Mouse (Mus musculus) G1E (cell line): ENCODE measurements around the gene Ccz1. TPM values are rescaled to one million over a fixed set of nuclear protein-coding genes. Genes with fewer than 3 reads are reported as not detected.

ENCODE experiments used
- ATAC-seq: 2 replicates; pipeline ENCODE4 v1.8.0; 2016; ENCODE audit warnings: mild to moderate bottlenecking; ENCODE audit not compliant: insufficient number of reproducible peaks, poor library complexity, low FRiP score, severe bottlenecking; ENCODE audit errors: extremely low read depth
- DNase-seq: peaks from one replicate; pipeline ENCODE4 v3.0.0; 2012; ENCODE audit warnings: low spot score
- H3K27me3 ChIP-seq: 2 replicates; pipeline ENCODE4 v1.6.1; 2012; ENCODE audit warnings: mild to moderate bottlenecking, low read length, inconsistent platforms; ENCODE audit not compliant: insufficient read depth
- H3K36me3 ChIP-seq: replicated peaks from 2 replicates; pipeline ENCODE3; 2012; ENCODE audit warnings: mild to moderate bottlenecking, inconsistent platforms
- H3K4me1 ChIP-seq: 2 replicates; pipeline ENCODE4 v1.6.1; 2012; ENCODE audit warnings: low read depth, low read length, inconsistent platforms, mixed read lengths; ENCODE audit not compliant: insufficient read depth
- H3K4me3 ChIP-seq: 2 replicates; pipeline ENCODE4 v1.5.1; 2012; ENCODE audit warnings: low read depth, mild to moderate bottlenecking, inconsistent platforms, low read length, moderate library complexity, mixed read lengths
- H3K9me3 ChIP-seq: replicated peaks from 2 replicates; pipeline ENCODE4 v1.6.1; 2012; ENCODE audit warnings: inconsistent platforms
- CTCF ChIP-seq: IDR thresholded peaks from 2 replicates; pipeline ENCODE4 v1.5.1; 2012; ENCODE audit warnings: low read depth, low read length, inconsistent platforms, mixed read lengths
- GATA1 ChIP-seq: IDR thresholded peaks from 2 replicates; pipeline ENCODE4 v1.6.1; 2012; ENCODE audit warnings: borderline replicate concordance, low read length, inconsistent platforms, mixed read lengths
- GATA2 ChIP-seq: IDR thresholded peaks from 2 replicates; pipeline ENCODE4 v1.6.1; 2012; ENCODE audit warnings: low read depth, low read length, inconsistent platforms, borderline replicate concordance
- POLR2AphosphoS5 ChIP-seq: IDR thresholded peaks from 2 replicates; pipeline ENCODE4 v1.6.1; 2012; ENCODE audit warnings: low read depth, low read length, inconsistent platforms; ENCODE audit not compliant: insufficient replicate concordance
- TAL1 ChIP-seq: conservative IDR thresholded peaks from 2 replicates; pipeline ENCODE4 v1.6.1; 2012; ENCODE audit warnings: low read depth, low read length, inconsistent platforms, mixed read lengths
- polyA plus RNA-seq: library from polyadenylated mRNA; stranded (reverse); fragments of >175 nt; gene quantifications from 2 replicates; pipeline ENCODE4 v1.2.3, GENCODE M21; 2012
- total RNA-seq, 2 experiments: library from RNA; stranded (forward) in 1 of 2; stranded (reverse) in 1 of 2; fragments of 200-1000 nt in 1 of 2; fragments of >200 nt in 1 of 2; fragmentation: Nextera tagmentation in 1 of 2; gene quantifications; 2 replicates each; pipeline ENCODE4 v1.2.3; 2014 to 2017

Gene Ccz1
- total and polyA plus RNA-seq, 3 experiments: 50.9 to 107 (median 107) TPM

DNA sequence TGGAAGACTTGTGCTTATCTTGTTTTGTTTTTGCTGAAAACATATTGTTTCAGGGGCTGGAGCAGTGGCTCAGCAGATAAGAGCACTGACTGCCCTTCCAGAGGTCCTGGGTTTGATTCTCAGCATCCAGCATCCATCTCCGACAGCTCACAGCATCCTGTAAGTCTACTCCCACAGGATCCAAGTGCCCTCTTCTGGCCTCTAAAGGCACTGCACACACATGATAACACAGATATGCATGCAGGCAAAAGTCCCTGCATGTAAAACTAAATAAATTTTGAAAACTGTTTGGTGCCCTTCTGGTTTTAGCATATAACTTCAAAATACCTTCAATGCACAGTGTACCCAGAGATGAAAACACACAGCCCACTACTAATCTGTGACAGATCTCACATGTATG lies 15.3 kb downstream of the Ccz1 start:
- Histone ChIP-seq H3K36me3 (peaks cover 98% of the 10 kb centered on the region), H3K9me3 (no peaks in the 10 kb centered on the region), H3K27me3 (no peaks in the 10 kb centered on the region), H3K4me3 (no peak overlapping the region), H3K4me1 (peaks cover 7% of the 10 kb centered on the region; the same call in 1 of the 2 replicates)
- TF ChIP-seq GATA1 (no peak), CTCF (0 out of 2 replicates have a peak, but pooled peaks have one; percentile 41)
- ATAC-seq (no peak), DNase-seq (no peak)

GRCm38 (mm10) chr5:143994632-143995365 lies 19.9 kb downstream of the Ccz1 start:
- Histone ChIP-seq H3K36me3 (peaks cover 98% of the 10 kb centered on the region), H3K4me1 (peaks cover 7% of the 10 kb centered on the region; the same call in 1 of the 2 replicates), H3K4me3 (no peak overlapping the region), H3K27me3 (no peaks in the 10 kb centered on the region), H3K9me3 (no peaks in the 10 kb centered on the region)
- DNase-seq (no peak), ATAC-seq (no peak)
- no peak for TF ChIP-seq CTCF
- no peak for TF ChIP-seq GATA1
- no peak for TF ChIP-seq TAL1
- TF ChIP-seq GATA2: no peak
- no peak for TF ChIP-seq POLR2AphosphoS5

- no peaks in the 10 kb centered on the region for H3K9me3 ChIP-seq
- no peak for TF ChIP-seq CTCF
- DNase-seq (no peak), ATAC-seq (no peak)
- peaks cover 98% of the 10 kb centered on the region for H3K36me3 ChIP-seq
- no peaks in the 10 kb centered on the region for H3K27me3 ChIP-seq
- H3K4me1 ChIP-seq: peaks cover 7% of the 10 kb centered on the region; the same call in 1 of the 2 replicates
- no peak overlapping the region for H3K4me3 ChIP-seq
These were observed 20.8 kb downstream of the Ccz1 start for GRCm38 (mm10) chr5:143993849-143994248.

DNA sequence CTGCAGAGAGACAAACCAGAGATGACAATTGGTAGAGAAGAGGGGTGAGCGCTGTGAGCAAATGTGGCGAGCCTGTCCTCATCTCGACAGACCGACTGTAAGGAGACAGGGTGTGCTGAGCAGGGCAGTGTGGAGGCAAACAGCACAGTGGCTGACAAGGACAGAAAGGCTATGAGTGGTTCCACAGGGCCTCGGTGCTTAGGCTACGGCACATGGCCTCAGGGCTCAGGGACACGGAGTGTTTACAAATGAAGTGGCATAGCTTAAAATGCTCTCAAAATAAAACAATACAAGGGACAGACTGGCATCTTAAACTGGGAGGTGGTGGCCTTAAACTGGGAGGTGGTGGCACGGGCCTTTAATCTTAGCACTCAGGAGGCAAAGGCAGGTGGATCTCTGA lies 21.4 kb downstream of the Ccz1 start:
- Histone ChIP-seq H3K9me3 (no peaks in the 10 kb centered on the region), H3K4me3 (no peak overlapping the region), H3K27me3 (no peaks in the 10 kb centered on the region), H3K4me1 (peaks cover 5% of the 10 kb centered on the region; the same call in 1 of the 2 replicates), H3K36me3 (peaks cover 98% of the 10 kb centered on the region)
- ATAC-seq (no peak), DNase-seq (no peak)
- TF ChIP-seq TAL1 (no peak), CTCF (no peak), GATA1 (no peak), GATA2 (no peak)

DNA sequence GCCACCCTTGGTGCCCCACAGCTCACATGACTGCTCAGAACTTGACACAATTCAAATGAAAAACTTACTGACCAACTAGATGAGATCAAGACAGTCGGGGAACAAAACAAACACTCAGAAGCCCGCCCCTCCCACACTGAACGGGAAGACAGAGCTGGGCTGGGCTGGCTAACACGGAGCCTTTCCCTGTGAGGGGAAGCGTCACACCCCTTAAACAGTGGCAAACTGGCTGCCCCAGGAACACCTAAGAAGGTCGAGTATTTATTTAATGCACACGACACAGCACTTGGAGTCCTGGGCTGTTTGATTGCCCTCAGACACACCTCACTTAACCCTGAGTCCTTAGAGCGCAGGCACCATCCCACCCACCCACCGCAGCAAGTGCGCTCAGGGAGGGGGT lies 22.0 kb downstream of the Ccz1 start:
- H3K4me3 ChIP-seq: no peak overlapping the region
- DNase-seq (no peak), ATAC-seq (no peak)
- H3K9me3 ChIP-seq: no peaks in the 10 kb centered on the region
- TF ChIP-seq TAL1 (no peak), GATA1 (no peak), POLR2AphosphoS5 (no peak), CTCF (no peak)
- H3K4me1 ChIP-seq: peaks cover 5% of the 10 kb centered on the region; the same call in 1 of the 2 replicates
- H3K27me3 ChIP-seq: no peaks in the 10 kb centered on the region
- peaks cover 98% of the 10 kb centered on the region for H3K36me3 ChIP-seq

DNA sequence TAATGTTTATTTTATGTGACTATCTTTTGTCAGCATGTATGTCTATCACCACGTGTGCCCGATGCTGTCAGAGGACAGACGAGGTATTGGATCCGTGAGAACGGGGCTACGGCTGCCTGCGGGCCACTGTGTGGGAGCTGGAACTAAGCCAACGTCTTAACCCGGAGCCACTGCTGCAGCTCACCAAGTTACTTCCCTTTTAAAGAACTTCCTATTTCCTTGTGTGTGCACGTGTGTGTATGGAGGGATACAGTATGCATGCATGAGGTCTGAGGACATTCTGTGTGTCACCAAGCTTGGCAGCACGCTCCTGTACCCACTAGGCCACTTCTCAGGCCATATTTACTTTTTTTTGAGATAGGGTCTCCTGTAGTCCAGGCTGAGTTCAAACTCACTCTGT lies 24.6 kb downstream of the Ccz1 start:
- no peak for ATAC-seq
- H3K4me1 ChIP-seq: 0 out of 2 replicates have a peak, but pooled peaks cover 3% of the 10 kb centered on the region
- no peak for TF ChIP-seq GATA2
- no peak for TF ChIP-seq TAL1
- no peak for TF ChIP-seq CTCF
- no peak for TF ChIP-seq GATA1
- no peak for TF ChIP-seq POLR2AphosphoS5
- H3K27me3 ChIP-seq: no peaks in the 10 kb centered on the region
- H3K9me3 ChIP-seq: no peaks in the 10 kb centered on the region
- DNase-seq: no peak
- no peak overlapping the region for H3K4me3 ChIP-seq
- H3K36me3 ChIP-seq: peaks cover 98% of the 10 kb centered on the region

DNA sequence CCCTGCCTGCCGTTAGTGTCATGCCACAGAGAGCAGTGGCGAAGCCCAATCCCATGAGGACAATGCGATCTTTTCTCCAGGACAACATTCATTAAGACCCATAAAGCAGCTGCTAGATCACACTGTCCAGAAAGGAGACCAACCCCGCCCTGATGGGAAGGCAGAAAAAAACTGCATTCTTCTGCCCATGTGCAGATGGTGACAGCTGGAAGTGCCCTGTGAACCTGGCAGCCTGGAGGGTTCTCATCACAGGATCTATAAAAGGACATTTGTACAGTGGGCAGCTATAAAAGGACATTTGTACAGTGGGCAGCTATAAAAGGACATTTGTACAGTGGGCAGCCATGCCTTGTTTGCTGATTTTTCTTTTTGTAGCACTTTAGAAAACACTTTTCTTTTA lies 25.6 kb downstream of the Ccz1 start:
- no peak for TF ChIP-seq GATA1
- TF ChIP-seq POLR2AphosphoS5: no peak
- no peak for TF ChIP-seq CTCF
- no peak for TF ChIP-seq TAL1
- no peak for TF ChIP-seq GATA2
- Histone ChIP-seq H3K36me3 (peaks cover 98% of the 10 kb centered on the region), H3K9me3 (no peaks in the 10 kb centered on the region), H3K27me3 (no peaks in the 10 kb centered on the region), H3K4me3 (no peak overlapping the region), H3K4me1 (0 out of 2 replicates have a peak, but pooled peaks cover 3% of the 10 kb centered on the region)
- DNase-seq (no peak), ATAC-seq (no peak)
